Mouse (Mus musculus): Measurements from ENCODE around the gene Hamp.
"Not testable (repeated sequence)": the region's sequence is repeated elsewhere in the genome, so short reads cannot be mapped to it uniquely, and the experiment has no call there.

Hamp gene

GRCm38 (mm10) chr7:30955584-30956356 lies 11.9 kb upstream of the Hamp start:
- DNase-seq: peak; percentile 89

- peak; percentile 19 for DNase-seq
Observed at GRCm38 (mm10) chr7:30954971-30955520, 11.2 kb upstream of the Hamp start.

GRCm38 (mm10) chr7:30954036-30954435 lies 10.2 kb upstream of the Hamp start:
- DNase-seq: no peak

- no peak for DNase-seq
Observed at GRCm38 (mm10) chr7:30953459-30953858, 9.6 kb upstream of the Hamp start.

- DNase-seq: no peak
Observed at GRCm38 (mm10) chr7:30952441-30953265, 8.8 kb upstream of the Hamp start.

- DNase-seq: not testable (repeated sequence)
Observed at GRCm38 (mm10) chr7:30949902-30950301, 6.1 kb upstream of the Hamp start.

GRCm38 (mm10) chr7:30945876-30946275 lies 2.0 kb upstream of the Hamp start:
- no peak for DNase-seq

GRCm38 (mm10) chr7:30945466-30945865 lies 1.6 kb upstream of the Hamp start:
- DNase-seq: not testable (repeated sequence)

- DNase-seq: not testable (repeated sequence)
Observed at GRCm38 (mm10) chr7:30944706-30945105, 874 bp upstream of the Hamp start.

- not testable (repeated sequence) for DNase-seq
Observed at GRCm38 (mm10) chr7:30942365-30942764, 1.5 kb downstream of the Hamp start.

- DNase-seq: not testable (repeated sequence)
Observed at GRCm38 (mm10) chr7:30940070-30940469, 3.8 kb downstream of the Hamp start.

- not testable (repeated sequence) for DNase-seq
Observed at GRCm38 (mm10) chr7:30935422-30936099, 8.3 kb downstream of the Hamp start.

GRCm38 (mm10) chr7:30924581-30924980 lies 19.3 kb downstream of the Hamp start, which contains the start of gene Hamp2:
Gene Hamp2 (minus strand): TSS chr7:30924681.
- not testable (repeated sequence) for DNase-seq

GRCm38 (mm10) chr7:30924071-30924470 lies 19.8 kb downstream of the Hamp start:
- DNase-seq: no peak

GRCm38 (mm10) chr7:30922490-30922889 lies 21.3 kb downstream of the Hamp start:
- DNase-seq: not testable (repeated sequence)

- peak; percentile 63 for DNase-seq
Observed at GRCm38 (mm10) chr7:30920217-30920616, 23.6 kb downstream of the Hamp start.

GRCm38 (mm10) chr7:30917219-30917618 lies 26.6 kb downstream of the Hamp start:
- DNase-seq: no peak

GRCm38 (mm10) chr7:30916713-30917112 lies 27.1 kb downstream of the Hamp start:
- no peak for DNase-seq

GRCm38 (mm10) chr7:30914732-30915131 lies 29.1 kb downstream of the Hamp start, which contains the start of gene Mag:
Gene Mag (minus strand): TSS chr7:30914873.
- no peak for DNase-seq

GRCm38 (mm10) chr7:30909773-30910172 lies 34.1 kb downstream of the Hamp start:
- no peak for DNase-seq

GRCm38 (mm10) chr7:30908992-30909431 lies 34.8 kb downstream of the Hamp start:
- DNase-seq: no peak

- no peak for DNase-seq
Observed at GRCm38 (mm10) chr7:30908277-30908991, 35.4 kb downstream of the Hamp start.
